Mouse (Mus musculus) lung, adult 2 months (tissue): Measurements from ENCODE around the gene Akap6.

Experiments
- CTCF ChIP-seq: fragments of 200-500 bp; IDR thresholded peaks from 2 replicates; pipeline ENCODE4 v1.5.1; 2011; ENCODE audit warnings: mild to moderate bottlenecking, low read length, control low read depth; ENCODE audit not compliant: insufficient read depth
- POLR2A ChIP-seq: fragments of 200-500 bp; IDR thresholded peaks from 2 replicates; pipeline ENCODE4 v1.6.1; 2011; ENCODE audit warnings: low read depth, mild to moderate bottlenecking, control low read depth, low read length, borderline replicate concordance; ENCODE audit errors: extremely low read depth

DNA sequence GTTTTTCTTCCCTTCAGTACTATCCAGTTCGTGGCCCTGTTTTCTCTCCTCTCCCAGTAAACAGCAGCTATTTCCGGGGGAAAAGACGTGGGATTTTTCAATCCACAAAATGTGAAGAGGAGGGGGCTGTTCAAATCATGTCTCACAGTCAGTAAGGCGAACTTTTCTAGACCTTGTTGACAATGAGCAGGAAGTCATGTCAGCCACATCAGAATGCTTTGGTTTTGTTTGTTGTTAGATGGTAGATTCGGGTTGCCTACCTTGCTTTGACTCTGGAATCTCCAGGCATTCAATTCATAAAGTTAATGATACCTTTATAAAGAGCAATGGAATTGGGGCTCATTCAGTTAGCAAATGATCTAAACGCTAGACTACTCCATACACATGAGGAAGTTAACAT is 30.2 kb downstream of the Akap6 start:
- TF ChIP-seq POLR2A (no peak), CTCF (no peak)
